Mouse (Mus musculus): ENCODE measurements around the gene Piezo1. TPM values are rescaled to one million over a fixed set of nuclear protein-coding genes. Genes with fewer than 3 reads are reported as not detected.

Piezo1 gene
- polyA plus RNA-seq, 1 experiment from 2014 or later: 15.6 TPM

DNA sequence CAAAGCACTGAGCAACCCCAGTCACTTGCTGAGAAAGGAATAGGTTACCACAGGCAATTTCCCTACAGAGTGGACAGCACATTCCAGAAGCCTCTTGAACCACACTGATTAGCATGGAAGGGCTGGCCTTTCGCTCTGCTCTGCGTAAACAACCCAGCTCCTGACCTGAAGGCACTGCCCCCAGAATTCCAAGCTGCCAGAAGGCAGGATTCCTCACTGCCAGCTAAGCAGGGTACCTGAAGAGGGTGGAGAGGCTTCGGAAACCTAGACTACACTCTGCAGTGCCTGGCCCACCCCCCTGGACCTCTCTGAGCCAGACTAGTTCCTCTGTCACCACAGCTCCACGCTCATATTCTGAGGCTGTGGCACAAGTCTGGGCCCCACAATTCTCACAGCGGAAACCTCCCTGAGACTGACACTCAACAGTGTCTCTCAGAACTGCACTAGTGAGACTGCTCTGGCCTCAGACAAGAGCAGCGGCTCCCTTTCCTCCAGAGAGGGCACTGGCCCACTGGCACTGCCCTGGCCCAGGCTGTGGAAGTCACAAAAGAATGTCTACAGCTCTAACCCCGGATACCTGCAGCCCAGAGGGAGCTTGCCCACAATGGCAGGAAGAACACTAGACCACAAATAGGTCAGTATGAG, 24.5 kb downstream of the Piezo1 start:
- no peak for ATAC-seq (ENCODE audit: insufficient number of reproducible peaks, insufficient read depth, low FRiP score, low read depth)
- no peak overlapping the region for H3K4me2 ChIP-seq (replicated peaks; ENCODE audit: low read depth, low read length)
- 44% methylated on average over 7 of the region's 7 CpGs for WGBS
- no peaks in the 10 kb centered on the region for H3K27me3 ChIP-seq (ENCODE audit: control insufficient read depth, insufficient read depth, low read length)
- no peaks in the 10 kb centered on the region for H3K36me3 ChIP-seq (ENCODE audit: control insufficient read depth, insufficient read depth, low read length)
- no peak overlapping the region for H3K9ac ChIP-seq (replicated peaks; ENCODE audit: low read depth, low read length)
- peak overlapping the region; percentile 33; the same call in 1 of the 2 replicates for H3K27ac ChIP-seq (ENCODE audit: low read length)
- H3K4me3 ChIP-seq (ENCODE audit: low read depth, low read length): no peak overlapping the region
- no peaks in the 10 kb centered on the region for H3K9me3 ChIP-seq (ENCODE audit: control insufficient read depth, low read depth, low read length)
- peaks cover 42% of the 10 kb centered on the region for H3K4me1 ChIP-seq (ENCODE audit: control insufficient read depth, insufficient read depth, low read length)

- no peak for ATAC-seq (ENCODE audit: insufficient number of reproducible peaks, insufficient read depth, low FRiP score, low read depth)
- peaks cover 42% of the 10 kb centered on the region for H3K4me1 ChIP-seq (ENCODE audit: control insufficient read depth, insufficient read depth, low read length)
- H3K36me3 ChIP-seq (ENCODE audit: control insufficient read depth, insufficient read depth, low read length): no peaks in the 10 kb centered on the region
- H3K27ac ChIP-seq (ENCODE audit: low read length): no peak overlapping the region
- no peak overlapping the region for H3K4me2 ChIP-seq (replicated peaks; ENCODE audit: low read depth, low read length)
- 57% methylated on average over 3 of the region's 3 CpGs for WGBS
- H3K4me3 ChIP-seq (ENCODE audit: low read depth, low read length): no peak overlapping the region
- no peaks in the 10 kb centered on the region for H3K27me3 ChIP-seq (ENCODE audit: control insufficient read depth, insufficient read depth, low read length)
- H3K9ac ChIP-seq (replicated peaks; ENCODE audit: low read depth, low read length): no peak overlapping the region
- H3K9me3 ChIP-seq (ENCODE audit: control insufficient read depth, low read depth, low read length): no peaks in the 10 kb centered on the region
Observed at GRCm38 (mm10) chr8:122526084-122526483, 25.0 kb downstream of the Piezo1 start.

DNA sequence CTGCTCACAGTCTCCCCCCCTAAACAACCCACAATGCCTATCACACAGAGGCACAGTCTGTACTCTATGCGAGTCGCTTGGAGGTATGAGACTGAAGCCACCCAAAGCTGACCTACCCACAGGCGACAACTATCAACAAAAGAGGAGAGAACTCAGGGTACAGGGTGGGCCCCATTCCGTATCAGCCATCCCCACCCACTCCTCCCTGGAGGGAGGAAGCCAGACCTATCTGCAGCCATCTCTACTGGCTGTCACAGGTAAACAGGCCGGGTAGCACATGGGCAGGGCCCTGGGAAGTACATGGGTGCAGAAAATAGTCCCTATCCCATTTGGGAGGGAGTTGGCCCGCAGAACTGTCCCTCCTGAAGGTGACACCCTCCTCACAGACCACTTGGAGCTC, 26.1 kb downstream of the Piezo1 start:
- 60% methylated on average over 6 of the region's 6 CpGs for WGBS
- Histone ChIP-seq H3K9ac (replicated peaks; ENCODE audit: low read depth, low read length) (no peak overlapping the region), H3K27ac (ENCODE audit: low read length) (no peak overlapping the region), H3K9me3 (ENCODE audit: control insufficient read depth, low read depth, low read length) (no peaks in the 10 kb centered on the region), H3K4me1 (ENCODE audit: control insufficient read depth, insufficient read depth, low read length) (peaks cover 42% of the 10 kb centered on the region), H3K4me3 (ENCODE audit: low read depth, low read length) (no peak overlapping the region), H3K27me3 (ENCODE audit: control insufficient read depth, insufficient read depth, low read length) (no peaks in the 10 kb centered on the region), H3K36me3 (ENCODE audit: control insufficient read depth, insufficient read depth, low read length) (no peaks in the 10 kb centered on the region), H3K4me2 (replicated peaks; ENCODE audit: low read depth, low read length) (no peak overlapping the region)
- 0 out of 2 replicates have a peak, but pooled peaks have one; percentile 28 for ATAC-seq (ENCODE audit: insufficient number of reproducible peaks, insufficient read depth, low FRiP score, low read depth)

- no peak for ATAC-seq (ENCODE audit: insufficient number of reproducible peaks, insufficient read depth, low FRiP score, low read depth)
- Histone ChIP-seq H3K4me3 (ENCODE audit: low read depth, low read length) (no peak overlapping the region), H3K36me3 (ENCODE audit: control insufficient read depth, insufficient read depth, low read length) (no peaks in the 10 kb centered on the region), H3K27me3 (ENCODE audit: control insufficient read depth, insufficient read depth, low read length) (no peaks in the 10 kb centered on the region), H3K4me1 (ENCODE audit: control insufficient read depth, insufficient read depth, low read length) (peaks cover 42% of the 10 kb centered on the region), H3K4me2 (replicated peaks; ENCODE audit: low read depth, low read length) (no peak overlapping the region), H3K9ac (replicated peaks; ENCODE audit: low read depth, low read length) (no peak overlapping the region), H3K9me3 (ENCODE audit: control insufficient read depth, low read depth, low read length) (no peaks in the 10 kb centered on the region), H3K27ac (ENCODE audit: low read length) (no peak overlapping the region)
- WGBS: 77% methylated on average over 6 of the region's 6 CpGs
Observed at GRCm38 (mm10) chr8:122524506-122524905, 26.6 kb downstream of the Piezo1 start.

DNA sequence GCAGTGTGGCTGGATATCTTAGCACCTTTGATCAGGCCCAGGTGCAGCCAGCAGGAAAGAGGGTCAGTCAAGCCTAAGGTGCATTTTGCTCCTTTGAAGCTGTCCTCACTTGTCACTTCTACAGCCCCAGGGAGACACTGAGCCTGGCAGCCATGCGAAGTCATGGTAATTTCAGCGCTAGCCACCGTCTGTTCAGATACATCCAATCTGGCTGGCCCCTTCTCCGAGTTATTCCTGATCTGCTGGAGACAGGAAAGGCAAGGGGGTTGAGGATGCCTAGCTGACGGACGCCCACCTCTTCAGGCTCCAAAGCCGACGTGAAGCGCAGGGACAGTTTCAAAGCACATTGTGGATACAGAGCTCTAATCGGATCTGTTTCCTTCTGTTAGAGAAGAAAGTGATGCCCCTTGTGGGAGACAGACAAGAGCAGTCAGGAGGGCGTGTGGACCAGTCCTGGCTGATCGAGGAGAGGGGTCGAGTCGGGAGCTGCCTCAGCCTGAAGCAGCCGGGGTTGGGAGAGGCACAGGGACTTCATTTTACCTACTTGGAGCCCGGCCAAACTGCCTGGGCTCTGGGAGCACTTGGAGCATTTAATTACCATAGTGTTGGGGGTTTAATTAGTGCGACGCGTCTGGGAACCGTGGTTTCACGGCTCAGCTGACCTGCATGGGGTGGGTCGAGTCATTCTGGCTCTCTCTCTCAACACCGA, 27.3 kb downstream of the Piezo1 start:
- 24% methylated on average over 23 of the region's 23 CpGs for WGBS
- no peaks in the 10 kb centered on the region for H3K36me3 ChIP-seq (ENCODE audit: control insufficient read depth, insufficient read depth, low read length)
- H3K4me2 ChIP-seq (replicated peaks; ENCODE audit: low read depth, low read length): peak overlapping the region; percentile 20; the same call in 1 of the 2 replicates
- peaks cover 43% of the 10 kb centered on the region for H3K4me1 ChIP-seq (ENCODE audit: control insufficient read depth, insufficient read depth, low read length)
- 0 out of 2 replicates have a peak overlapping the region, but pooled peaks have one; percentile 28 for H3K9ac ChIP-seq (replicated peaks; ENCODE audit: low read depth, low read length)
- H3K4me3 ChIP-seq (ENCODE audit: low read depth, low read length): no peak overlapping the region
- H3K9me3 ChIP-seq (ENCODE audit: control insufficient read depth, low read depth, low read length): no peaks in the 10 kb centered on the region
- no peak for ATAC-seq (ENCODE audit: insufficient number of reproducible peaks, insufficient read depth, low FRiP score, low read depth)
- peak overlapping the region; percentile 85 for H3K27ac ChIP-seq (ENCODE audit: low read length)
- H3K27me3 ChIP-seq (ENCODE audit: control insufficient read depth, insufficient read depth, low read length): no peaks in the 10 kb centered on the region

- Histone ChIP-seq H3K4me2 (replicated peaks; ENCODE audit: low read depth, low read length) (peak overlapping the region; percentile 20; the same call in 1 of the 2 replicates), H3K36me3 (ENCODE audit: control insufficient read depth, insufficient read depth, low read length) (no peaks in the 10 kb centered on the region), H3K4me3 (ENCODE audit: low read depth, low read length) (no peak overlapping the region), H3K27ac (ENCODE audit: low read length) (peak overlapping the region; percentile 85), H3K27me3 (ENCODE audit: control insufficient read depth, insufficient read depth, low read length) (no peaks in the 10 kb centered on the region), H3K9me3 (ENCODE audit: control insufficient read depth, low read depth, low read length) (no peaks in the 10 kb centered on the region), H3K4me1 (ENCODE audit: control insufficient read depth, insufficient read depth, low read length) (peaks cover 51% of the 10 kb centered on the region), H3K9ac (replicated peaks; ENCODE audit: low read depth, low read length) (0 out of 2 replicates have a peak overlapping the region, but pooled peaks have one; percentile 28)
- ATAC-seq (ENCODE audit: insufficient number of reproducible peaks, insufficient read depth, low FRiP score, low read depth): peak; percentile 37; the same call in 1 of the 2 replicates
- 34% methylated on average over 14 of the region's 14 CpGs for WGBS
Observed at GRCm38 (mm10) chr8:122522796-122523651, 28.1 kb downstream of the Piezo1 start.

- peaks cover 43% of the 10 kb centered on the region for H3K4me1 ChIP-seq (ENCODE audit: control insufficient read depth, insufficient read depth, low read length)
- H3K27ac ChIP-seq (ENCODE audit: low read length): no peak overlapping the region
- H3K4me3 ChIP-seq (ENCODE audit: low read depth, low read length): no peak overlapping the region
- H3K9ac ChIP-seq (replicated peaks; ENCODE audit: low read depth, low read length): no peak overlapping the region
- no peak overlapping the region for H3K4me2 ChIP-seq (replicated peaks; ENCODE audit: low read depth, low read length)
- no peaks in the 10 kb centered on the region for H3K9me3 ChIP-seq (ENCODE audit: control insufficient read depth, low read depth, low read length)
- ATAC-seq (ENCODE audit: insufficient number of reproducible peaks, insufficient read depth, low FRiP score, low read depth): no peak
- 81% methylated on average over 11 of the region's 11 CpGs for WGBS
- H3K36me3 ChIP-seq (ENCODE audit: control insufficient read depth, insufficient read depth, low read length): no peaks in the 10 kb centered on the region
- no peaks in the 10 kb centered on the region for H3K27me3 ChIP-seq (ENCODE audit: control insufficient read depth, insufficient read depth, low read length)
Observed at GRCm38 (mm10) chr8:122520611-122521010, 30.5 kb downstream of the Piezo1 start.

DNA sequence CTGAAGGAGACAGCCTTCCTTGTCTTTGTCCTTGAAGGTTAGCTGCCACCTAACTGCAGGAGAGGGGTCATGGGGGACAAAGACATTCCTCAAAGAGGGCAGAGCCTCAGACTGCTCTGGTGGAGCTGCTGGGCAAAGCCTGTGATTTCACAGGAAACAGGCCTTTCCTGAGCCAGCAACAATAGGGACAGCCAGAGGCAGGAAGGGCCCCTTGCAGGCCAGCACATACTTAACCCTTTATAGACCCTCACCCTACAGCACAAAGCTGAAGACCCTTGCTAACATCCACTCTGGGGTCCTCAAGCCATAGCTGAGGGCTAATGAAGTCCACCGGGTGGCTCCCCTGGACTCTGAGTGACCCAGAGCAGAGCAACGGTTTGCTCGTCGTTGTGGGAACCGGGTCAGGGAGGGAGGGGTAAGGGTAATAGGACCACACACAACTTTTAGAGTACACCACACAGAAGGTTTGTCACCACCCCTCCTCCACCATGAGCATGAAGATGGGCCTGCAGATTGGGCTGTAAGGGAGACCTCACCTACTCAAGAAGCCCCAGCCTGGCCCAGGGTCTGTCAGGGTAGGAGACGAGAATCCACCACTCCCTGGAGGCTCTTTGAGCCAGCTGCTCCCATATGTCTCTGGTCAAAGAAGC, 33.5 kb downstream of the Piezo1 start:
- Histone ChIP-seq H3K36me3 (ENCODE audit: control insufficient read depth, insufficient read depth, low read length) (no peaks in the 10 kb centered on the region), H3K27me3 (ENCODE audit: control insufficient read depth, insufficient read depth, low read length) (no peaks in the 10 kb centered on the region), H3K4me2 (replicated peaks; ENCODE audit: low read depth, low read length) (peak overlapping the region; percentile 10; the same call in 1 of the 2 replicates), H3K9me3 (ENCODE audit: control insufficient read depth, low read depth, low read length) (no peaks in the 10 kb centered on the region), H3K4me3 (ENCODE audit: low read depth, low read length) (no peak overlapping the region), H3K4me1 (ENCODE audit: control insufficient read depth, insufficient read depth, low read length) (peaks cover 20% of the 10 kb centered on the region), H3K9ac (replicated peaks; ENCODE audit: low read depth, low read length) (no peak overlapping the region), H3K27ac (ENCODE audit: low read length) (peak overlapping the region; percentile 84)
- WGBS: 9% methylated on average over 6 of the region's 6 CpGs
- peak; percentile 30; the same call in 1 of the 2 replicates for ATAC-seq (ENCODE audit: insufficient number of reproducible peaks, insufficient read depth, low FRiP score, low read depth)

Data from stomach, embryonic 14.5 days (tissue).